Mouse (Mus musculus): ENCODE measurements around the gene Ccnd3. TPM values are rescaled to one million over a fixed set of nuclear protein-coding genes. Genes with fewer than 3 reads are reported as not detected.

The Ccnd3 gene
- polyA plus RNA-seq, 1 experiment from 2014 or later = 276 TPM

DNA sequence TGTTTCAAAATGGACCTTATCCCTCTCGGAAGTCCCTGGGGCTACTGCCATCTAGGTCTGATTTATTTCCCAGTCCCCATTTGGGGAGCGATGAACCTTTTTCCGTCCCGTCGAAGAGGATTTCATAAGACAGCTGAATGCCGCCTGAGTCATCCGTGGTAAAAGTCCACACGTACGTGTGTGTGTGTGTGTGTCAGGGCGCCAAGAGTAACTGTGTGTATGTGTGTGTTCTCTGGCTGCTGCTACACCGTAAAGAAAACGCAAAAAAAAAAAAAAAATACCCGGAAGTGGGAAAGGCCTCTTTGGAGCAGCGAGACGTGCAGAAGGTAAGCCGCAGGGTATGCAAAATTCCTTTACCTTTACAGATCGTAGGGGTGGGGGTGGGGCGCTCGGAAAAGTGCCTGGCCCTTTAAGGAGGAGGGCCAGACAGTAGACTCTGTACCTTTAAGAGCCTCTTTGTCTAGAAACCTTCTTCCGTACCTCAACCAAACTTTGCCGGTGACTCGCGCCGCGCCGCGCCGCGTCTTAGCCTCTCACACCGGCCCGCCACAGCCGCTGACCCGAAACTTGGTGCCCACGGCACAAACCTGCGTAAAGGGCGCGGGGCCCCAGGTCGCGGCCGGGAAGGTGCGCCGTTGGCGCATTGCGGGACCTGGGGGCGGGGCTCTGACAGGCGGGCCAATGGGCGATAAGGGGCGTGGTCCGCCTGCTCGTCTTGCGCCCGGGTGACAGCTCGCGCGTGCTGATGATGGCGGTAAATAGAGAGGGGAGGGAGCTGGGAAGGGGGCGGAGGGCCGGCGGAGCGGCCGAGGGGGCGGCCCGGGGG, 124.2 kb downstream of the Ccnd3 start:
- peaks cover 24% of the 10 kb centered on the region for H3K4me1 ChIP-seq (ENCODE audit: control insufficient read depth, insufficient read depth, low read length)
- H3K9me3 ChIP-seq (ENCODE audit: control insufficient read depth, low read length) = no peaks in the 10 kb centered on the region
- H3K9ac ChIP-seq (ENCODE audit: low read depth, low read length) = peak overlapping the region; percentile 54
- H3K27ac ChIP-seq (ENCODE audit: low read depth, low read length) = peak overlapping the region; percentile 85
- ATAC-seq (ENCODE audit: low FRiP score, low TSS enrichment) = peak; percentile 93
- peaks cover 19% of the 10 kb centered on the region for H3K36me3 ChIP-seq (ENCODE audit: control insufficient read depth, insufficient read depth, low read length)
- no peaks in the 10 kb centered on the region for H3K27me3 ChIP-seq (ENCODE audit: control insufficient read depth, insufficient read depth, low read length)
- H3K4me2 ChIP-seq (replicated peaks; ENCODE audit: low read depth, low read length) = peak overlapping the region; percentile 94
- H3K4me3 ChIP-seq (ENCODE audit: low read length) = peak overlapping the region; percentile 73
- under 1% methylated on average over 58 of the region's 63 CpGs for WGBS

DNA sequence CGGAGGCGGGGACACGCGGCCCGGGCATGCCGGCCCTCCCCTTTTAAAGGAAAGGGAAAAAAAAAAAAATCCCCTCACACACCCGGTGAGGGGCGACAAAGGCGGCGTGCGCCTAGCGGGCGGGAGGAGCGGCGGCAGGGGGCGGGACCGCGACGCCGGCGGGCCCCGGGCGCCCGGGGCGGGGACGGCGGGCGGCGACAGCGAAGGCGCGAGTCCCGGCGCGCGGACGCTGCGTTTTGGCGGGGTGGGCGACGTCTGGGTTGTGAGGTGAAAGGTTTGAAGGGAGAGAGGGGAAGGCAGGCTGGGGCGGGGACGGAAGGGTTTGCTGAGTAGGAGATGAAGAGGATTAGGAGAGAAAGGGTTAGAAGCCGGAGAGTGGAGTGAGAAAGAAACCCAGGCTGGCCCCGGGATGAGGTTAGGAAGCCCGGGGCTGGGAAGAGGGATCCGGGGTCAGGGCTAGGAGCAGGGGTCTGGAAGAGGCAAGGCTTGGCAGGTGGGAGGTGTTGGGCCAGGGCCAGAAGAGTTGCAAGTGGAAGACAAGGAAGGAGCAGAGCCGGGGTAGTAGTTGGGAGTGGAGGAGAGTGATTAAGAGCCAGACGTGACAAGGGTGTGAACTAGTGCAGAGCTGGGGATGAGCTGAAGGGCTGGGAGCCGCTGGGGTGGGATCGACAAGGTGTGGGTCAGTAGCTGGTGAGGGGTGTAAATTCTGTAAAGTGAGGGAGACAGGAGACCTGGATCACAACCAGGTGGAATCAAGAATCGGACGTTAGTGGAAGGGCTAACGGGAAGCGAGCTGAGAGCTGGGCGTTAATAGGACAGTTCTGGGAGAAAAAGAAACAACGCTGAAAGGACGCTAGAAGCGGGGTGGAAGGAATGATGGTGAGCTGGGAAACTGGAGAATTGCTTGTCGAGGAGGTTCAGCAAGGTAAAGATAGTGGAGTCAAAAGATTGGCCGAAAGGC, 125.1 kb downstream of the Ccnd3 start:
- Histone ChIP-seq H3K9ac (ENCODE audit: low read depth, low read length) (peak overlapping the region; percentile 54), H3K36me3 (ENCODE audit: control insufficient read depth, insufficient read depth, low read length) (peaks cover 15% of the 10 kb centered on the region; the same call in 1 of the 2 replicates), H3K4me1 (ENCODE audit: control insufficient read depth, insufficient read depth, low read length) (peaks cover 24% of the 10 kb centered on the region), H3K27me3 (ENCODE audit: control insufficient read depth, insufficient read depth, low read length) (no peaks in the 10 kb centered on the region), H3K27ac (ENCODE audit: low read depth, low read length) (peak overlapping the region; percentile 85), H3K4me2 (replicated peaks; ENCODE audit: low read depth, low read length) (peak overlapping the region; percentile 94), H3K9me3 (ENCODE audit: control insufficient read depth, low read length) (no peaks in the 10 kb centered on the region), H3K4me3 (ENCODE audit: low read length) (peak overlapping the region; percentile 73)
- WGBS = under 1% methylated on average over 60 of the region's 61 CpGs
- ATAC-seq (ENCODE audit: low FRiP score, low TSS enrichment) = peak; percentile 24

- peaks cover 24% of the 10 kb centered on the region for H3K4me1 ChIP-seq (ENCODE audit: control insufficient read depth, insufficient read depth, low read length)
- H3K9me3 ChIP-seq (ENCODE audit: control insufficient read depth, low read length) = no peaks in the 10 kb centered on the region
- H3K4me3 ChIP-seq (ENCODE audit: low read length) = peak within 1 kb of the TSS; percentile 73
- H3K9ac ChIP-seq (ENCODE audit: low read depth, low read length) = peak within 1 kb of the TSS; percentile 54
- peaks cover 12% of the 10 kb centered on the region; the same call in 1 of the 2 replicates for H3K36me3 ChIP-seq (ENCODE audit: control insufficient read depth, insufficient read depth, low read length)
- 0% methylated on average over 3 of the region's 3 CpGs for WGBS
- H3K27me3 ChIP-seq (ENCODE audit: control insufficient read depth, insufficient read depth, low read length) = no peaks in the 10 kb centered on the region
- H3K27ac ChIP-seq (ENCODE audit: low read depth, low read length) = peak within 1 kb of the TSS; percentile 85
- peak within 1 kb of the TSS; percentile 94 for H3K4me2 ChIP-seq (replicated peaks; ENCODE audit: low read depth, low read length)
- no peak for ATAC-seq (ENCODE audit: low FRiP score, low TSS enrichment)
Observed at GRCm38 (mm10) chr17:47630678-47631065, 125.8 kb downstream of the Ccnd3 start, which contains the start of gene Usp49. Usp49 (plus strand) TSS chr17:47630690.

GRCm38 (mm10) chr17:47632181-47632840, 127.5 kb downstream of the Ccnd3 start:
- no peaks in the 10 kb centered on the region for H3K9me3 ChIP-seq (ENCODE audit: control insufficient read depth, low read length)
- 63% methylated on average over 4 of the region's 4 CpGs for WGBS
- no peak for ATAC-seq (ENCODE audit: low FRiP score, low TSS enrichment)
- H3K27ac ChIP-seq (ENCODE audit: low read depth, low read length) = no peak overlapping the region
- no peaks in the 10 kb centered on the region for H3K27me3 ChIP-seq (ENCODE audit: control insufficient read depth, insufficient read depth, low read length)
- H3K36me3 ChIP-seq (ENCODE audit: control insufficient read depth, insufficient read depth, low read length) = peaks cover 4% of the 10 kb centered on the region; the same call in 1 of the 2 replicates
- no peak overlapping the region for H3K4me3 ChIP-seq (ENCODE audit: low read length)
- H3K9ac ChIP-seq (ENCODE audit: low read depth, low read length) = no peak overlapping the region
- no peak overlapping the region for H3K4me2 ChIP-seq (replicated peaks; ENCODE audit: low read depth, low read length)
- peaks cover 24% of the 10 kb centered on the region for H3K4me1 ChIP-seq (ENCODE audit: control insufficient read depth, insufficient read depth, low read length)

DNA sequence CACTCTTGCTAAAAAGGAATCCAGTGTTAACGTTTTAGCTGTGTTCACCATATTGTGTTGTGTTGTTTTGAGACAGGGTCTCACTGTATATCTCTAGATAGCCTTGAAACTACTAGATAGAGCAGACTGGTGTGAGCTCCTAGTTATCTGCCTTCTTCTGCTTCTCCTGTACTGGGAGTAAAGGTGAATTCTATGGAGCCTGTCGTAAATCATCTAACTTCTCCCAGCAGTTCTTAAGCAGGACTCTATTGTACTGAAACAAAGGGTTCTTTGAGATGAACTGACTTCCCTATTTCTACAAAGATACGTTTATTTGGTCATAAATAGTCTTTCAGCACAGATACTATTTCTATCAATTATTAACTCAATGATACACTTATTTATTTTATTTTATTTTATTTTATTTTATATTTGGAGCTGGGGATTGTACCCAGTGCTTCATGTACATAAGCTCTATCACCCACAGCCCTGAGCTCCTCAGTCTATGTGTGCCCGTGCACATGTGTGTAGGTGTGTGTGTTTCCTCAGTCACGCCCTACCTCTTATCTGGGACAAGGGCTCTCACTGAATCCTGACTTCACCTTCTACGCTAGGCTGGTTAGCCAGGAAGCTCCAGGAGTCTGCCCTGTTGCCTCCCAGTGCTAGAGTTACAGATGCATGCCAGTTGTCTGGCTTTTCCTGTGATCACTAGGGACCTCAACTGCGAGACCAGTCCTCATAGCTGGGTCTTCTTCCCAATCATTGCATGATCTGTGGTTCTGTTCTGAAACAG, 129.3 kb downstream of the Ccnd3 start:
- Histone ChIP-seq H3K36me3 (ENCODE audit: control insufficient read depth, insufficient read depth, low read length) (peaks cover 4% of the 10 kb centered on the region; the same call in 1 of the 2 replicates), H3K4me1 (ENCODE audit: control insufficient read depth, insufficient read depth, low read length) (peaks cover 16% of the 10 kb centered on the region), H3K9ac (ENCODE audit: low read depth, low read length) (no peak overlapping the region), H3K27me3 (ENCODE audit: control insufficient read depth, insufficient read depth, low read length) (no peaks in the 10 kb centered on the region), H3K4me2 (replicated peaks; ENCODE audit: low read depth, low read length) (no peak overlapping the region), H3K4me3 (ENCODE audit: low read length) (no peak overlapping the region), H3K27ac (ENCODE audit: low read depth, low read length) (no peak overlapping the region), H3K9me3 (ENCODE audit: control insufficient read depth, low read length) (no peaks in the 10 kb centered on the region)
- WGBS = 72% methylated on average over 7 of the region's 7 CpGs
- no peak for ATAC-seq (ENCODE audit: low FRiP score, low TSS enrichment)

- Histone ChIP-seq H3K27ac (ENCODE audit: low read depth, low read length) (no peak overlapping the region), H3K4me3 (ENCODE audit: low read length) (no peak overlapping the region), H3K4me2 (replicated peaks; ENCODE audit: low read depth, low read length) (no peak overlapping the region), H3K36me3 (ENCODE audit: control insufficient read depth, insufficient read depth, low read length) (no peaks in the 10 kb centered on the region), H3K27me3 (ENCODE audit: control insufficient read depth, insufficient read depth, low read length) (no peaks in the 10 kb centered on the region), H3K9ac (ENCODE audit: low read depth, low read length) (no peak overlapping the region), H3K9me3 (ENCODE audit: control insufficient read depth, low read length) (no peaks in the 10 kb centered on the region), H3K4me1 (ENCODE audit: control insufficient read depth, insufficient read depth, low read length) (no peaks in the 10 kb centered on the region)
- no peak for ATAC-seq (ENCODE audit: low FRiP score, low TSS enrichment)
- WGBS = 76% methylated on average over 2 of the region's 2 CpGs
Observed at GRCm38 (mm10) chr17:47642992-47643391, 138.1 kb downstream of the Ccnd3 start.

DNA sequence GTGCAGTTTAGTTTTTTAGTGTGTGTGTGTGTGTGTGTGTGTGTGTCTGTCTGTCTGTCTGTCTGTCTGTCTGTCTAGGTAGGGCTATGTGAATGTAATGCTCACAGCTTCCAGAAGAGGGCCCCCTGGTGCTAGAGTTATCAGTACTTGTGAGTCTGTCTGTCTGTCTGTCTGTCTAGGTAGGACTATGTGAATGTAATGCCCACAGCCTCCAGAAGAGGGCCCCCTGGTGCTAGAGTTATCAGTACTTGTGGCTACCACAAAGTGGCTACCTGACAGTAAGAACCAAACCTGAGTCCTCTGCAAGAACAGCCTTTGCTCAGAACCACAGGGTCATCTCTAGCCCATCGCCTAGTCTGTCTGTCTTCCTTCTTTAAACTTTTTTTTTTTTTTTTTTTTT, 141.8 kb downstream of the Ccnd3 start:
- H3K36me3 ChIP-seq (ENCODE audit: control insufficient read depth, insufficient read depth, low read length) = no peaks in the 10 kb centered on the region; the same call in 1 of the 2 replicates
- no peaks in the 10 kb centered on the region for H3K9me3 ChIP-seq (ENCODE audit: control insufficient read depth, low read length)
- no peak overlapping the region for H3K4me3 ChIP-seq (ENCODE audit: low read length)
- no peak overlapping the region for H3K27ac ChIP-seq (ENCODE audit: low read depth, low read length)
- WGBS = 90% methylated on average over 1 of the region's 1 CpGs
- H3K4me1 ChIP-seq (ENCODE audit: control insufficient read depth, insufficient read depth, low read length) = no peaks in the 10 kb centered on the region
- H3K9ac ChIP-seq (ENCODE audit: low read depth, low read length) = no peak overlapping the region
- no peak for ATAC-seq (ENCODE audit: low FRiP score, low TSS enrichment)
- no peak overlapping the region for H3K4me2 ChIP-seq (replicated peaks; ENCODE audit: low read depth, low read length)
- H3K27me3 ChIP-seq (ENCODE audit: control insufficient read depth, insufficient read depth, low read length) = no peaks in the 10 kb centered on the region

DNA sequence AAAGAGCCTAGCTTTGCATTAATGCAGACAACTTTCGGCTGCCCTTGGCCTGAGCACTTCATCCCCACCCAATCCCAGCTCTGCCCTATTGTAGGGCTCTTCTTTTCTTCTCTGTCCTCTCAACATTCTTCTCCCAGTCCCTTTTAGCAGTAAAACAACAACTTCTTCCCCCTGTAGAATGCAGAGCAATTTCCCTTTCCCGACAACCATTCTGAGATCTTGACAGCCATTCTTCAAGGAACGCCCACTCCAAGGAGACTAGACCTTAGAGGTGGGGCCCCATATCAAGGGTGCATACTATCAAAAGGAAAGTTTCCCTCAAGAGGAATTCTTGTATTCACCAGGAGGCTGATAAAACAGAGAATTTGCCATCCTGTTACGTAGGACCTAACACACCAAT, 144.1 kb downstream of the Ccnd3 start:
- H3K27ac ChIP-seq (ENCODE audit: low read depth, low read length) = no peak overlapping the region
- no peaks in the 10 kb centered on the region for H3K27me3 ChIP-seq (ENCODE audit: control insufficient read depth, insufficient read depth, low read length)
- H3K9me3 ChIP-seq (ENCODE audit: control insufficient read depth, low read length) = no peaks in the 10 kb centered on the region
- no peak for ATAC-seq (ENCODE audit: low FRiP score, low TSS enrichment)
- no peak overlapping the region for H3K9ac ChIP-seq (ENCODE audit: low read depth, low read length)
- WGBS = 63% methylated on average over 4 of the region's 4 CpGs
- no peak overlapping the region for H3K4me2 ChIP-seq (replicated peaks; ENCODE audit: low read depth, low read length)
- H3K4me1 ChIP-seq (ENCODE audit: control insufficient read depth, insufficient read depth, low read length) = no peaks in the 10 kb centered on the region
- no peaks in the 10 kb centered on the region; the same call in 1 of the 2 replicates for H3K36me3 ChIP-seq (ENCODE audit: control insufficient read depth, insufficient read depth, low read length)
- no peak overlapping the region for H3K4me3 ChIP-seq (ENCODE audit: low read length)

Measured in kidney, embryonic 14.5 days (tissue).